Mouse (Mus musculus): ENCODE data around the gene Kif21a. TPM values are rescaled to one million over a fixed set of nuclear protein-coding genes. Genes with fewer than 3 reads are reported as not detected.

Gene Kif21a
- polyA plus RNA-seq, 1 experiment: 2.7 TPM

- no peak overlapping the region for H3K4me3 ChIP-seq (ENCODE audit: low read depth, low read length)
- no peaks in the 10 kb centered on the region for H3K4me1 ChIP-seq (ENCODE audit: control insufficient read depth, insufficient read depth, insufficient read length, low read length)
- no peak overlapping the region for H3K27ac ChIP-seq (ENCODE audit: insufficient read depth, low read depth, low read length)
- WGBS: 85% methylated on average over 12 of the region's 12 CpGs
- TF ChIP-seq POLR2A (IDR thresholded peaks at IDR 0.05; ENCODE audit: low read depth, low read length) (no peak), CTCF (IDR thresholded peaks at IDR 0.05; ENCODE audit: extremely low read depth, insufficient read length, insufficient replicate concordance, low read depth, low read length) (no peak)
- H3K36me3 ChIP-seq (ENCODE audit: control insufficient read depth, insufficient read depth, low read length): no peaks in the 10 kb centered on the region
- no peaks in the 10 kb centered on the region for H3K27me3 ChIP-seq (ENCODE audit: control insufficient read depth, insufficient read depth, low read length)
Measured at GRCm38 (mm10) chr15:91064310-91064826, 14.6 kb upstream of the Kif21a start.

- Histone ChIP-seq H3K36me3 (ENCODE audit: control insufficient read depth, insufficient read depth, low read length) (no peaks in the 10 kb centered on the region), H3K4me3 (ENCODE audit: low read depth, low read length) (no peak overlapping the region), H3K27me3 (ENCODE audit: control insufficient read depth, insufficient read depth, low read length) (no peaks in the 10 kb centered on the region), H3K27ac (ENCODE audit: insufficient read depth, low read depth, low read length) (no peak overlapping the region), H3K4me1 (ENCODE audit: control insufficient read depth, insufficient read depth, insufficient read length, low read length) (no peaks in the 10 kb centered on the region)
- no peak for TF ChIP-seq CTCF (IDR thresholded peaks at IDR 0.05; ENCODE audit: extremely low read depth, insufficient read length, insufficient replicate concordance, low read depth, low read length)
- TF ChIP-seq POLR2A (IDR thresholded peaks at IDR 0.05; ENCODE audit: low read depth, low read length): no peak
- 72% methylated on average over 7 of the region's 7 CpGs for WGBS
Measured at GRCm38 (mm10) chr15:91063845-91064244, 14.1 kb upstream of the Kif21a start.

GRCm38 (mm10) chr15:91056866-91057342 is 7.2 kb upstream of the Kif21a start:
- H3K27ac ChIP-seq (ENCODE audit: insufficient read depth, low read depth, low read length): no peak overlapping the region
- no peak for TF ChIP-seq POLR2A (IDR thresholded peaks at IDR 0.05; ENCODE audit: low read depth, low read length)
- no peak for TF ChIP-seq CTCF (IDR thresholded peaks at IDR 0.05; ENCODE audit: extremely low read depth, insufficient read length, insufficient replicate concordance, low read depth, low read length)
- WGBS: 43% methylated on average over 3 of the region's 3 CpGs

GRCm38 (mm10) chr15:91056176-91056865 is 6.6 kb upstream of the Kif21a start:
- Histone ChIP-seq H3K4me1 (ENCODE audit: control insufficient read depth, insufficient read depth, insufficient read length, low read length) (no peaks in the 10 kb centered on the region), H3K27me3 (ENCODE audit: control insufficient read depth, insufficient read depth, low read length) (no peaks in the 10 kb centered on the region), H3K4me3 (ENCODE audit: low read depth, low read length) (no peak overlapping the region), H3K27ac (ENCODE audit: insufficient read depth, low read depth, low read length) (no peak overlapping the region), H3K36me3 (ENCODE audit: control insufficient read depth, insufficient read depth, low read length) (no peaks in the 10 kb centered on the region)
- TF ChIP-seq CTCF (IDR thresholded peaks at IDR 0.05; ENCODE audit: extremely low read depth, insufficient read length, insufficient replicate concordance, low read depth, low read length) (no peak), POLR2A (IDR thresholded peaks at IDR 0.05; ENCODE audit: low read depth, low read length) (no peak)
- 47% methylated on average over 5 of the region's 5 CpGs for WGBS

More at GRCm38 (mm10) chr15:91056866-91057342, 7.2 kb upstream of the Kif21a start:
- no peaks in the 10 kb centered on the region for H3K27me3 ChIP-seq (ENCODE audit: control insufficient read depth, insufficient read depth, low read length)
- no peak overlapping the region for H3K4me3 ChIP-seq (ENCODE audit: low read depth, low read length)
- no peaks in the 10 kb centered on the region for H3K36me3 ChIP-seq (ENCODE audit: control insufficient read depth, insufficient read depth, low read length)
- no peaks in the 10 kb centered on the region for H3K4me1 ChIP-seq (ENCODE audit: control insufficient read depth, insufficient read depth, insufficient read length, low read length)

GRCm38 (mm10) chr15:91048951-91049495 is 725 bp downstream of the Kif21a start:
- WGBS: 1% methylated on average over 47 of the region's 47 CpGs
- Histone ChIP-seq H3K27me3 (ENCODE audit: control insufficient read depth, insufficient read depth, low read length) (no peaks in the 10 kb centered on the region), H3K27ac (ENCODE audit: insufficient read depth, low read depth, low read length) (no peak overlapping the region; the same call in 1 of the 2 replicates), H3K4me3 (ENCODE audit: low read depth, low read length) (peak overlapping the region; percentile 97), H3K4me1 (ENCODE audit: control insufficient read depth, insufficient read depth, insufficient read length, low read length) (no peaks in the 10 kb centered on the region), H3K36me3 (ENCODE audit: control insufficient read depth, insufficient read depth, low read length) (no peaks in the 10 kb centered on the region)
- TF ChIP-seq CTCF (IDR thresholded peaks at IDR 0.05; ENCODE audit: extremely low read depth, insufficient read length, insufficient replicate concordance, low read depth, low read length): no peak
- TF ChIP-seq POLR2A (IDR thresholded peaks at IDR 0.05; ENCODE audit: low read depth, low read length): no peak

GRCm38 (mm10) chr15:91047627-91048026 is 2.1 kb downstream of the Kif21a start:
- no peaks in the 10 kb centered on the region for H3K27me3 ChIP-seq (ENCODE audit: control insufficient read depth, insufficient read depth, low read length)
- no peak overlapping the region for H3K27ac ChIP-seq (ENCODE audit: insufficient read depth, low read depth, low read length)
- no peaks in the 10 kb centered on the region for H3K36me3 ChIP-seq (ENCODE audit: control insufficient read depth, insufficient read depth, low read length)
- H3K4me1 ChIP-seq (ENCODE audit: control insufficient read depth, insufficient read depth, insufficient read length, low read length): no peaks in the 10 kb centered on the region
- TF ChIP-seq CTCF (IDR thresholded peaks at IDR 0.05; ENCODE audit: extremely low read depth, insufficient read length, insufficient replicate concordance, low read depth, low read length) (no peak), POLR2A (IDR thresholded peaks at IDR 0.05; ENCODE audit: low read depth, low read length) (no peak)
- 91% methylated on average over 11 of the region's 11 CpGs for WGBS
- no peak overlapping the region for H3K4me3 ChIP-seq (ENCODE audit: low read depth, low read length)

GRCm38 (mm10) chr15:91046506-91046905 is 3.2 kb downstream of the Kif21a start:
- Histone ChIP-seq H3K36me3 (ENCODE audit: control insufficient read depth, insufficient read depth, low read length) (no peaks in the 10 kb centered on the region), H3K27me3 (ENCODE audit: control insufficient read depth, insufficient read depth, low read length) (no peaks in the 10 kb centered on the region), H3K27ac (ENCODE audit: insufficient read depth, low read depth, low read length) (no peak overlapping the region), H3K4me3 (ENCODE audit: low read depth, low read length) (no peak overlapping the region), H3K4me1 (ENCODE audit: control insufficient read depth, insufficient read depth, insufficient read length, low read length) (no peaks in the 10 kb centered on the region)
- 25% methylated on average over 8 of the region's 8 CpGs for WGBS
- TF ChIP-seq CTCF (IDR thresholded peaks at IDR 0.05; ENCODE audit: extremely low read depth, insufficient read length, insufficient replicate concordance, low read depth, low read length): no peak
- no peak for TF ChIP-seq POLR2A (IDR thresholded peaks at IDR 0.05; ENCODE audit: low read depth, low read length)
